Mouse (Mus musculus) limb, embryonic 15.5 days (tissue): ENCODE measurements around the gene Rhot2. TPM values are rescaled to one million over a fixed set of nuclear protein-coding genes. Genes with fewer than 3 reads are reported as not detected.

Experiments used
- ATAC-seq: fragments of 200-750 bp; cut with Nextera tagmentation; 2 replicates; pipeline ENCODE4 v1.8.0; 2017; ENCODE audit warnings: low read depth, moderate TSS enrichment; ENCODE audit not compliant: insufficient number of reproducible peaks, low FRiP score, low TSS enrichment
- H3K27ac ChIP-seq: fragments of 300-500 bp; sonication (generic); 2 replicates; pipeline ENCODE4 v1.5.1; 2015; ENCODE audit warnings: moderate library complexity, mild to moderate bottlenecking, inconsistent platforms
- H3K27me3 ChIP-seq: fragments of 300-500 bp; sonication (generic); 2 replicates; pipeline ENCODE4 v1.6.1; 2015; ENCODE audit warnings: inconsistent platforms
- H3K36me3 ChIP-seq: fragments of 300-500 bp; sonication (generic); 2 replicates; pipeline ENCODE4 v1.6.1; 2015; ENCODE audit warnings: inconsistent platforms
- H3K4me1 ChIP-seq: fragments of 300-500 bp; sonication (generic); 2 replicates; pipeline ENCODE4 v1.6.1; 2015; ENCODE audit warnings: inconsistent platforms
- H3K4me2 ChIP-seq: fragments of 300-500 bp; sonication (generic); 2 replicates; pipeline ENCODE4 v1.6.1; 2015; ENCODE audit warnings: mild to moderate bottlenecking, inconsistent platforms
- H3K4me3 ChIP-seq: fragments of 300-500 bp; sonication (generic); 2 replicates; pipeline ENCODE4 v1.5.1; 2015; ENCODE audit warnings: mild to moderate bottlenecking, inconsistent platforms
- H3K9ac ChIP-seq: fragments of 300-500 bp; sonication (generic); 2 replicates; pipeline ENCODE4 v1.6.1; 2015; ENCODE audit warnings: inconsistent platforms
- H3K9me3 ChIP-seq: fragments of 300-500 bp; sonication (generic); 2 replicates; pipeline ENCODE4 v1.6.1; 2016; ENCODE audit warnings: inconsistent platforms
- WGBS: fragments of 180-500 bp; shearing (Covaris S2); methylation state at CpG from one replicate; pipeline ENCODE4 v1.1.7; 2015; 5-methylcytosine and 5-hydroxymethylcytosine counted together
- polyA plus RNA-seq: library from polyadenylated mRNA; unstranded; fragments of >200 nt; fragmentation: Nextera tagmentation; extraction: Ambion mirVana; gene quantifications from 2 replicates; pipeline ENCODE4 v1.2.1, GENCODE M21; 2015

The Rhot2 gene
- polyA plus RNA-seq, 1 experiment from 2014 or later: 25.4 TPM

GRCm38 (mm10) chr17:25837076-25837410 lies 7.6 kb downstream of the Rhot2 start, which contains the start of gene Rhbdl1:
Rhbdl1 (minus strand) TSS chr17:25837295.
- Histone ChIP-seq H3K36me3 (peaks cover 52% of the 10 kb centered on the region), H3K9ac (peak within 1 kb of the TSS; percentile 41), H3K27ac (peak within 1 kb of the TSS; percentile 47; the same call in 1 of the 2 replicates), H3K9me3 (no peaks in the 10 kb centered on the region), H3K4me2 (peak within 1 kb of the TSS; percentile 86), H3K4me3 (peak within 1 kb of the TSS; percentile 38), H3K4me1 (peaks cover 43% of the 10 kb centered on the region), H3K27me3 (no peaks in the 10 kb centered on the region)
- 3% methylated on average over 29 of the region's 29 CpGs for WGBS
- no peak for ATAC-seq

DNA sequence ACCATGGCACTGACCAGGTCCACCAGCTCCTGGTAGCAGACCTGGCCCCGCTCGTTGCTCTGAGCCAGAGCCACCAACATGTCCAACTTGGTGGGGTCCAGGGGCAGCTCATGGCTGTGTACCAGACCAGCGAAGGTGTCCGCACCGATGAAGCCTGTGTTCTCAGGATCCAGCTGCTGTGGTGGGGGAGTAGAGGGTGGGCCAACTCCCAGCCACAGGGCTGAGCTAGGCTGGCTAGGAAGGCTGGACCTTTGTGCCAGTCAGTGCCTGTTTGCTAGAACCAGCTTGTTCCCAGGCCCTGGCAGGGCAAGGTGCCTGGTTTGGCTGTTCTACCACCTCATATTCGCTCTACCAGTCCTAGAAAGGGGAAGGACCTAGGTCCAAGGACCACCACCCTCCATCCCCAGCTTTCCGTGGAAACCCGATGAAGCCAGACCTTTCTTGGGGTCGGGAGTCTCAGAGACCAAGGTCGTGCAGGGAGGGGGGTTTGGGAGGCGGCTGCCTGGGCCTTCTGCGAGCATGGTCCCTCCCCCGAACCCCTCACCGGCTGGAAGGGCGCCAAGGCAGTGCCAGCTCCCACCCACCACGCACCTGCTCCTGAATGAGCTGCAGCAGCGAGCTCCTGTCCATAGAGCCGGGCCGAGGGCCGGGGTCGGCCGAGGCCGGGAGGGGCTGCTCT lies 8.1 kb downstream of the Rhot2 start:
- Histone ChIP-seq H3K4me2 (peak overlapping the region; percentile 86), H3K4me1 (peaks cover 48% of the 10 kb centered on the region), H3K27ac (peak overlapping the region; percentile 47; the same call in 1 of the 2 replicates), H3K4me3 (peak overlapping the region; percentile 38), H3K9ac (peak overlapping the region; percentile 41), H3K9me3 (no peaks in the 10 kb centered on the region), H3K36me3 (peaks cover 49% of the 10 kb centered on the region), H3K27me3 (no peaks in the 10 kb centered on the region)
- ATAC-seq: no peak
- 22% methylated on average over 23 of the region's 23 CpGs for WGBS

DNA sequence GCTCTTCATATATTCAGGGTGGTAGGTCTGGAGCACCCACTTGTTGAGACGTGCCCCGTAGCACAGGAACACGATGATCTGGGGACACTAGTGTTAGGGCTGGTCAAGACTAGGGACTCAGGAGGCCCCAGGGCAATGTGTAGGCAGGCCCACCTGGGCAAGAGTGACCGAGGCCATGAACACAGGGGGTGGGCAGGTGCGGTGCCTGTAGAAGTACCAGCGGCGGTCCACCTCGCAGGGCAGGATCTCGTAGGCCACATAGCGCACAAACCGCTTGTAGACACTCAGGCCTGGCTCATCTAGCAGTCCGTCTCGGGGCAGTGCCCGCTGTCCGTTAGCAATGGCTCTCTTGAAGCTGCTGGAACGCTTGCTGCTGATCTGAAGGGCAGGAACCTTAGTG lies 8.8 kb downstream of the Rhot2 start:
- WGBS: 87% methylated on average over 16 of the region's 16 CpGs
- no peaks in the 10 kb centered on the region for H3K27me3 ChIP-seq
- no peak overlapping the region for H3K27ac ChIP-seq
- peak overlapping the region; percentile 38 for H3K4me3 ChIP-seq
- no peak overlapping the region for H3K9ac ChIP-seq
- no peaks in the 10 kb centered on the region for H3K9me3 ChIP-seq
- H3K36me3 ChIP-seq: peaks cover 49% of the 10 kb centered on the region
- H3K4me2 ChIP-seq: peak overlapping the region; percentile 86
- peaks cover 55% of the 10 kb centered on the region for H3K4me1 ChIP-seq
- no peak for ATAC-seq

GRCm38 (mm10) chr17:25835301-25835700 lies 9.3 kb downstream of the Rhot2 start:
- H3K27me3 ChIP-seq: no peaks in the 10 kb centered on the region
- H3K4me1 ChIP-seq: peaks cover 60% of the 10 kb centered on the region
- no peak overlapping the region for H3K27ac ChIP-seq
- H3K4me3 ChIP-seq: peak overlapping the region; percentile 38; the same call in 1 of the 2 replicates
- no peaks in the 10 kb centered on the region for H3K9me3 ChIP-seq
- no peak overlapping the region for H3K9ac ChIP-seq
- WGBS: 88% methylated on average over 7 of the region's 7 CpGs
- no peak for ATAC-seq
- H3K36me3 ChIP-seq: peaks cover 49% of the 10 kb centered on the region
- peak overlapping the region; percentile 86 for H3K4me2 ChIP-seq

- peak overlapping the region; percentile 97 for H3K27ac ChIP-seq
- peak overlapping the region; percentile 81; the same call in 1 of the 2 replicates for H3K9ac ChIP-seq
- H3K9me3 ChIP-seq: no peaks in the 10 kb centered on the region
- ATAC-seq: no peak
- no peaks in the 10 kb centered on the region for H3K27me3 ChIP-seq
- 76% methylated on average over 12 of the region's 12 CpGs for WGBS
- H3K4me2 ChIP-seq: peak overlapping the region; percentile 86
- H3K36me3 ChIP-seq: peaks cover 45% of the 10 kb centered on the region
- H3K4me1 ChIP-seq: peaks cover 66% of the 10 kb centered on the region
- peak overlapping the region; percentile 77 for H3K4me3 ChIP-seq
Observed at GRCm38 (mm10) chr17:25834595-25835222, 9.9 kb downstream of the Rhot2 start.

DNA sequence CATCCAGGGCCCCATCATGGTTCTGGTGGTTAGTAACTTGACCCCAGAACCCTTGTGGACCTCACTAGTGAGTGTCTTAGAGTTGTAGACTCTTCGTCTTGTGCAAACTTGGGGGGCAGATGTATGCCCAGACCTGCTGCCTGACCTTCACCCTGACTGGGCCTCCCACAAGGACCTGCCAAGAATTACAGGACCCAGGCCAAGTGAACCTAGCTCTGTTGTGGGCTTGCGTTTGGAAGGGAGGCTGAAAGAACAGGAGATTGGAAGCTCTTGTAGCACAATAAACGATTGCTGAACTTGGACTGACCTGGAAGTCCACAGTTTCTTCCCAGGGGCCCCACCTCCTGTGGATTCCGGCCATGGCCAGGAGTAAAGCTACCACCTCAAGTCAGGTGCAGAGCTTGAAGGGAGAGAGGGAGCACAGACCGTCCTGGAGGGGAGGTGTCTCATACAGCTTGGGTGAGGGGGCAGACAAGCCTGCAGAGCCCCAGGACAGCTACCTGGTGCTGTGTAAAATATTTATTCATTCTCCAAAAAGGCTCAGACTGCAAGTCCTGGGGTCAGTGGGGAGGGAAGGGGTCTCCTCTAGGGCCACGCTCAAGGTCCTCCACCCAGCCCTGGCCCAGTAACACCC lies 10.6 kb downstream of the Rhot2 start:
- Histone ChIP-seq H3K9me3 (no peaks in the 10 kb centered on the region), H3K36me3 (peaks cover 39% of the 10 kb centered on the region), H3K4me3 (peak overlapping the region; percentile 77), H3K27ac (peak overlapping the region; percentile 97), H3K27me3 (no peaks in the 10 kb centered on the region), H3K4me2 (peak overlapping the region; percentile 86), H3K4me1 (peaks cover 70% of the 10 kb centered on the region), H3K9ac (peak overlapping the region; percentile 81)
- no peak for ATAC-seq
- 31% methylated on average over 6 of the region's 6 CpGs for WGBS

DNA sequence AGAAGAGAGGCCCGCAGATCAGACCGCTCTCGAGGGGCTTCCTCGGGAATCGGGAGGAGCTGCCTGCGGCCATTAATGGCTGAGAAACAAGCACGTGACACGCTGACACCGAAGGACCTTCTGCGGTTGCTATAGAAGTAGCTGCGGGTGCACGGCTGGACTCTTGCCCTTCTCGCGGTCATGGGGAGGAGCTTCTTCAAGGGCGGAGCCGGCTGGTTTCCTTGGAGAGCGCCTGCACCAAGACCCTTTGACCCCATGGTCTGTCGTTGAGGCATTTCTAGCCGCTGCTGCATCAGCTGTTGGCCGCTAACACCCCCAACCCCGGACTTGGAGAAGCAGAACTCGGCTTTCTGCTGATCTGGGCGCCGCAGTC lies 11.4 kb downstream of the Rhot2 start, which contains the start of gene Stub1:
Stub1 (minus strand) TSS at position 114 of the 373 bp plus-strand sequence.
- Histone ChIP-seq H3K36me3 (peaks cover 32% of the 10 kb centered on the region), H3K4me3 (peak within 1 kb of the TSS; percentile 77), H3K27me3 (no peaks in the 10 kb centered on the region), H3K4me1 (peaks cover 73% of the 10 kb centered on the region), H3K9ac (peak within 1 kb of the TSS; percentile 81), H3K4me2 (peak within 1 kb of the TSS; percentile 86), H3K27ac (peak within 1 kb of the TSS; percentile 97), H3K9me3 (no peaks in the 10 kb centered on the region)
- peak; percentile 55 for ATAC-seq
- WGBS: under 1% methylated on average over 24 of the region's 24 CpGs

GRCm38 (mm10) chr17:25832436-25833290 lies 12.0 kb downstream of the Rhot2 start:
- H3K4me1 ChIP-seq: peaks cover 78% of the 10 kb centered on the region
- peak; percentile 91 for ATAC-seq
- H3K27me3 ChIP-seq: no peaks in the 10 kb centered on the region
- no peaks in the 10 kb centered on the region for H3K9me3 ChIP-seq
- peaks cover 27% of the 10 kb centered on the region for H3K36me3 ChIP-seq
- H3K4me2 ChIP-seq: peak overlapping the region; percentile 86
- WGBS: under 1% methylated on average over 72 of the region's 77 CpGs
- peak overlapping the region; percentile 97 for H3K27ac ChIP-seq
- H3K9ac ChIP-seq: peak overlapping the region; percentile 81
- H3K4me3 ChIP-seq: peak overlapping the region; percentile 77

DNA sequence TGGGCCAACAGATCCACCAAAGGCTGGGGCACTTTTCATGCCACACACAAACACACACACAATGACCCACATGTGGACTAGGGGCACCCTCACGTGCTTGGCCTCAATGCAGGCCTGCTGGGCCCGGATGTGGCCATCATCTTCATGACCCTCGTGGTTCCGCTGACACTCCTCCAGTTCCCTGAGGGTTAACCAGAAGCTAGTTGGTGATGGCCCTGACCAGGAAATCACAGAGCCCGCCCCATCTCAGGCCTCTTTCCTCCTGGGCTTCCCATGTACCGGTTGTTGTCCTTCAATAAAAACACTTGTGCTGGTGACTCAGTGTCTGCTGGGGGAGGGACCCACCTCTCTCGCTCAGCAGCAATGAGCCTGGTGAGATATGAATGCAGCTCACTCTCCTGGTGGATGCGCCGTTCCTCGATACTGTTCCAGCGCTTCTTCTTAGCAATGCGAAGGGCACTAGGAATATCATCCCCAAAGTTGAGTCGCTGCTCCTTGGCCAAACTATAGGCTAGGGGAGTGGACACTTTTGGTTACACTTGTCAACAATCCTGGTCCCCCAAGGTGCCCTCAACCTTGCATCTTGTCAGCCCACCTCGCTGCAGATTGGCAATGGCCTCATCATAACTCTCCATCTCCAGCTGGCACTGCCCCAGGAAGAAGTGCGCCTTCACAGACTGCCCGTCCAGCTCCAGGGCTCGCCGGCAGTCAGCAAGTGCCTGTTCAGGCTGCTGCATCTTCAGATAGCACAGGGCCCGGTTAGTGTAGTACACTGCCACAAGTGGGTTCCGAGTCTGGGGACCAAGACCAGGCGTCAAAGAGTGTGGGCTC lies 13.0 kb downstream of the Rhot2 start:
- no peaks in the 10 kb centered on the region for H3K27me3 ChIP-seq
- peak overlapping the region; percentile 97 for H3K27ac ChIP-seq
- peaks cover 70% of the 10 kb centered on the region for H3K4me1 ChIP-seq
- peak overlapping the region; percentile 77 for H3K4me3 ChIP-seq
- H3K9ac ChIP-seq: peak overlapping the region; percentile 81
- H3K36me3 ChIP-seq: peaks cover 36% of the 10 kb centered on the region
- ATAC-seq: no peak
- no peaks in the 10 kb centered on the region for H3K9me3 ChIP-seq
- H3K4me2 ChIP-seq: peak overlapping the region; percentile 86
- WGBS: 57% methylated on average over 21 of the region's 21 CpGs

DNA sequence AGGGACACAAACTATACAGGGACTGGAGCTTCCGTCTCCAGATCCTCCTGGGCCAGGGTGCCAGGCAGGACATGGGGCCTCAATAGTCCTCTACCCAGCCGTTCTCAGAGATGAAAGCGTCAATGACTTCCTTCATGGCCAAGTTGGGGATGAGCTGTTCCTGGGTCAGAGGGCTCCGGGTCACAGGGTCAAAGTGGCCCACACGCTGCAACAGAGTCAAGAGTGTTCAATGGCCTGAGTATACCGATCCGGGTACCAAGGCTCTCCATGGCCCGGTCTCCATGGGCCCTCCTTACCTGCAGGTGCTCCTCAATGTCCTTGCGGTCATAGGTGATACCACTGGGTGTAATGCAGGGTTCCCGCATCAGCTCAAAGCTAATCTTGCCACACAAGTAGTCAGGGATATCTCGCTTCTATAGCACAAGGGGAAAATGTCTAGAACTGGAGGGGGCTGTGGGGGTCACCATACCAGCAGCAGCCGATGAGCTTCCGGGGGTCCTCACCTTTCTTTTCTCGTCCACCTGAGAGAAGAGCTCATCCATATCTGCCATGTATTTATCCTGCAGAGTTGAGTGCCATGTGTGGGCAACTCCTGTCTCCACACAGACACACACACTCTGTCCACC lies 13.7 kb downstream of the Rhot2 start:
- ATAC-seq: no peak
- H3K4me1 ChIP-seq: peaks cover 65% of the 10 kb centered on the region
- 88% methylated on average over 14 of the region's 14 CpGs for WGBS
- H3K9me3 ChIP-seq: no peaks in the 10 kb centered on the region
- 0 out of 2 replicates have a peak overlapping the region, but pooled peaks have one; percentile 81 for H3K9ac ChIP-seq
- H3K27me3 ChIP-seq: no peaks in the 10 kb centered on the region
- H3K27ac ChIP-seq: peak overlapping the region; percentile 3; the same call in 1 of the 2 replicates
- H3K4me3 ChIP-seq: peak overlapping the region; percentile 77
- H3K36me3 ChIP-seq: peaks cover 44% of the 10 kb centered on the region
- H3K4me2 ChIP-seq: peak overlapping the region; percentile 86
